Mouse (Mus musculus) heart, postnatal 36 days (tissue): Measurements from ENCODE around the gene Ndufa12. TPM values are rescaled to one million over a fixed set of nuclear protein-coding genes. Genes with fewer than 3 reads are reported as not detected.

ENCODE experiments used
- DNase-seq, 2 experiments: peaks; one replicate each; pipeline ENCODE4 v3.0.0; 2021 to 2022
- intact Hi-C: fragments of 180-260 bp; cut with DNase I; formaldehyde crosslinking; loops from one replicate; pipeline ENCODE4 v1.15.1; 2025
- total RNA-seq, 2 experiments: library from RNA; stranded (reverse); gene quantifications; 2 replicates each; pipeline ENCODE4 v1.2.3; 2021

Gene Ndufa12
- total RNA-seq, 2 experiments from 2014 or later, result 810 to 834 TPM

DNA sequence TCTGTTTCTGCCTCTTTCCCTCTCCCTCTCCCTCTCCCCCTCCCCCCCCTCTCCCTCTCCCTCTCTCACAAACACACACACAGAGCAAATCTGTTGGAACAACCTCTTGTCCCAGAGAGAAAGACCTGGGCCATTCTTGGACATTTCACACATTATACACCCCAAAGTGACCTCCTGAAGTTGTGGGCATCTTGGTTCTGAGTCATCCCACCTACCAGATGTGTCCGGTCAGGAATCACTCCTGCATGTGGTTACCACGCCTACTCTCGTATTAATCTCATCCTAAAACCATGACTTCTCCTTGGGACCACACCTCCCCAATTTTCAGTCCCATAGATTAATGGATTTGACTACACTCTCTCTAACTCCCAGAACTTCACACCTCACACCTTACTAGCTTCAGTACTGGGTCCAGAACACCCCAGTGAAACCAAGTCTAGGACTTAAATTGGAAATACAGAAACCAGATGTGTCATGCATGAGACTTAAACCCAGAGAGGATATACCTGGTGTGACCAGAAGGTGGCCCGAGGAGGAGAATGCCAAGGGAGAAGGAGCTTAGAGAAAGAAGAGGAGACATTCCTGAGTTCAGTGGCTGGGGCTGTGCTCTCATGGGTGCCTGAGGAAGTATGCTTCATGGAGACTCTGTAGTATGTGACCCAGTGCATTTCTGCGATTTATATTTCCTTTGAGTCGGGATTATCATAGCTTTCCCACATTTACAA, 26.7 kb downstream of the Ndufa12 start:
- DNase-seq, result no peak
- intact Hi-C loops, result no loop called here

DNA sequence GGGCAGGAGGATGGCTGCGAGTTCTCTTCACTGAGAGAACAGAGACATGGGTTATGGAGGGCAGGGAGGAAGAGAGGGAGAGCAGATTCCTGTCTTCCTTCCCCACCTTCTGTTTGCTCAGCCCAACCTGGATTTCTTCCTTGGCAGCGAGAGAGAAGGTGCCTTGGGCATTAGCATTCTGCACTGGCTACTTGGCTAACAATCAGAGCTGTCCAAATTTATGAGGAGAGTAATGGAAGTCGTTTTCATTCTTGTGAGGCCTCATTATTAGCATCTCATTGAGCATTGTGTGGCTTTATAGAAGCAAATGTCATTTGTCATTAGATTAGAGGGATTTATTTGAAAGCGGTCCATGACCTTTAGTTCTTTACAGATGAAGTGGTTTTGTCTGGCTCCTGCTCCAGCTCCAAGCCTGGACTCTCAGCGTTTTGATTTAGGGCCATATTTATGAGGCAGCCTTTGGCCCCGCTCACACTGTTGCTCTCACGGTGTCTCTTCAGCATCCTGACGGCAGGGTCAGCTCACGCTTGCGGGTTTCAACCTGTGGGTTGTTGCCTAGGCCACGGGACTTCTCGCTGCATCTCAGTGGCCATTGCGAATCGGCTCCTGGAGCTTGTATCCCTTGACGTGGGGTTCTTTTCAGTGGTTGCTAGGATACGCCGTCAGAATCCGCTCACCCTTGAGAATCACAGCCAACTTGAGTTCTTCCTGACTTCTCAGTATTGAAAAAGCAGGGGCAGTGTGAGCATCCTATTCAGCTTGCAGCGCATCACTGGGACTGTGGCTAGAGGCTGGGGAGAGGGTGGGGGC, 31.9 kb downstream of the Ndufa12 start:
- DNase-seq, result no peak
- intact Hi-C loops, result no loop called here

DNA sequence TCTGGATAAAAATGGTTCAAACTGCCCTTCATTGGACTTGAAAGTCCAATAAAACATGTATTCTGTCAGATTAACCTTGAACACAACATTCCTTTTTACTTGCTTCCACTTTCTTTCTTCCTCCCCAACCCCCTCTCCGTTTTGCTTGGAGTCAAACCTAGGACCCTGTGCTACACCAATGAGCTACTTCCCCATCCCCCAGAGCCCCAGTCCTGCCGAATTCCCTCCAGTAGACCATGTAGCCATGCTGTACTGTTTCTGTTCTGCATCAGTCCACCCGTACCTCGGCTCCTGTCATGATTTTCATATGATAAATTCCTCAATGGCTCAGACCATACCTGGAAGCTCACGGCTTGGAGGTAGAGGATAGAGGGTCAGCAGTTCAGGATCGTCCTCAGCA, 32.5 kb downstream of the Ndufa12 start:
- intact Hi-C loops, result no loop called here
- DNase-seq, result no peak

DNA sequence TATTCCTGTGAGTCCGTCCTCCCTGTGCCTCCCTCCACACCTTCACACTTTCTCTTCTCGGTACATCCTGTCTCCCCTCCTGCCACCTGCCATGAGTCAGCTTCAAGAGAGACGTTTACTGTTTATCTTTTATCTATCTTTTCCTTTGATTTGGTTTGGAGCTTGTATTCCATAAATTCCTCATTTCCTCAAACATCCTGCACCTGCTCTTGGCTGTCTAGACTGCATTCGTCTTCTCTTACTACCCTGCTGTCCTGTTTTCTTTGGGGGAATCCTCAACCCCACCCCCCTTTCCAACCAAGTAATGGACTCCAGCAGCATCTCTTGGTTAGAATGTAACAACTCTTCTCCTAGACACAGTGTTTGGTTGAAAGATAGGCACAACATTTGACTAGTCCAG, 36.7 kb downstream of the Ndufa12 start:
- intact Hi-C loops, result no loop called here
- no peak for DNase-seq

DNA sequence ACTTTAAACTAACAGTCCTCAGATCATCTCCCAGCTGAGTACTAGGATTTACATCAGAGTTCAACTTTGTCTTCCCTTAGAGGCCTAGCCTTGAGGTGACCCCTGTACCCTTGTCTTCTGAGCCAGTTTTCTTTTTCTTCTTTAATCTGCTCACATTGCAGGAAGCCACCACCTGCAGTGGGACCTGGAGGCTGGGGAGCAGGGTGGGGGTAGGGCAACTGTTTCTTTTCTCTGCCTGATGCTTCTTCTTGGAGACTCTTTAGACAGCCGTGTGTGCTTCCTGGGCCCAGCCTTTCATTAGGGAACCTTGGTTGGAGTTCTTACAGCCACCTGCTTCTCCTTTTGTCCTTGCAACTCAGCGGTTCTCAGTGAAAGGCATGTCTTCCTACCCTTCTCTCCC, 42.8 kb downstream of the Ndufa12 start:
- intact Hi-C loops, result no loop called here
- no peak for DNase-seq

DNA sequence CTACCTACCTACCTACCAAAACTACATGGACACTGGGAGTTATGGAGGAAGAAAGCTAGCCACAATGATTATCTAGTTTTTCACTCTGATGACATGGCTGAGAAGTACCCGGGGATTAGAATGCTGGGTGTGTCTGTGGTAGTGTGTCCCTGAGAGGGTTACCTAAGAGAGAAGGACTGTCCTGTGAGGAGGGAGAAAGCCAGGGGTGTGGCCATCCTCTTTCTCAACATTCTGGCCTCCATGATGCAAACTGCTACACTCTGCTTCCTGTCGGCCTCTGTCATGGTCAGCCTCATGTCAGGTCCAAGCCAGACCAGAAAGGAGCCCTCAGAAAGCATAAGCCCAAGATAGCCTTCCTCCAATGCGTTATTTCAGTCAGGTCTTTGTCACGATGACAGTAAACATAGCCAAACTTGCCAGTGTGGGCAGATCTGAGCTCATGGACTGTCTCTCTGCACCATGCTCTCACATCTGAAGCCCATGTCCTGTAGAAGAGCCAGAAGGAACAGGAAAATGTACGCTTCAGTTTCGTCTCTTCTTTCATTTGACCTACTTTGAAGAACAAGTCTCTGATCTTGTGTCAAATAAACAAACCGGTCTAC, 49.3 kb downstream of the Ndufa12 start:
- no peak for DNase-seq
- intact Hi-C loops, result no loop called here

DNA sequence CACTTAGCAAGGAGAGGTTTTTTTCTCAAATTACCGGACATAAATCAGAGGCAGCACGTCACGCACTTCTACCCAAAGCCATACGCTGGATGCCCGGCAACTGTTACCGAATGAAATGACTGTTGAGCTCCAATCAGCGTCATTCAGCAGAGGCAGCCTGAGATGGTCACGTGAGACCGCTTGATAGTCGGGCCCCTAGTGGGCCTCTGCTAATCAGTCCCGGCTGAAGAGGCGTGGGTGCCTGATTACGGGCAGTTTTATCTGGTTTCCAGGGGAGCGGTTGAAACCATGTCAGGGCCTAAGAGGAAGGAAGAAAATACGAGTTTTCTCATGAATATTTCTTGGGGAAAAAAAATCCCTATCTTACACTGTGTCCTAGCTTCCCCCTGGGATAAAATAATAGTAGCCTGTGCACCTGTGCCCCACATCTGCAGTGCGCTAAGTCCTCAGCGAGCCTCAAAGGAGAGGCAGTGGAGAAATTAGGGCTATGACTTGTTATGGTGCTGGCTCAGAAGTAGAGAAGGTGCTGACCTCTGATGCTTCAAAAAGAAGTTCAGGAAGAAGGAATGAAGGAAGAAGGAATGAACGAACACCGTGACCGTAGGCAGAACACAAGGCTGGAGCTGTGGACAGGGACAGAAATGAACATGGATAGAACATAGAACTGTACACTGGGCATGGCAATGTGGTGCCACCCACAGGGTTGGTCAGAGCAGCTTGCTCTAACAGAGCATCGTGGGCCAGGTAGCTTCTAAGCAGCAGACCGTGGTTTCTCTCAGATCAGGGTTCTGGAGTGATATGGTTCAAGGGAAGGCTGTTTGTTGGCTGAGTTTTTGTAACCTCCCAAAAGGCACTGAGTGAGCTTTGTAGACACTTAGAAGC, 51.3 kb downstream of the Ndufa12 start:
- intact Hi-C loops, result no loop called here
- peak; percentile 10 to 12 for DNase-seq

DNA sequence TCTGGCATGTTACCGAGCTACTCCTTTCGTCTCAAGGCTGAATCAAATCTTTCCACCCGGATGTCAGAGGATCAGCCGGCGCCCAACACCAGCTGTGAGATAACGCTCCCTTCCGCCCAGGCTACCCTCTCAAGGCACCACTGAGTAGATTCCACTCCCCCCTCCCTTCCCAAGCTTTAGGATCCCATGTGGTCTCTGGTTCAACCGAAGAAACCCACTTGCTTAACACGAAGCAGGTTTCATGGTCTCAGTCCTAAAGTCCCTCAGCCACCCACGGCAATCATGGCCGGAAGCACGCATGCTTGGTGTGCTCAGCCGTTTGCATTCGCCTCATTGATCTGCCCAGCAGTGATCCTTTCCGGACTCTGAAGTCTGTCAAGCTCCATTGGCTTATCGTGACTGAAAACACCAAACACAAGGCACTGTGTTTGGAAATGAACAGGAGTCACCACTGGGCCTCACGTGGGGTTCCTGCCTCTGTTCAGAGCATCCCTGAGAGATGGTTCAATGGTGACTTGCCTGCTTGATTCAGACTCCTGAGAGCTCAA, 54.8 kb downstream of the Ndufa12 start:
- DNase-seq, result no peak
- intact Hi-C loops, result no loop called here

DNA sequence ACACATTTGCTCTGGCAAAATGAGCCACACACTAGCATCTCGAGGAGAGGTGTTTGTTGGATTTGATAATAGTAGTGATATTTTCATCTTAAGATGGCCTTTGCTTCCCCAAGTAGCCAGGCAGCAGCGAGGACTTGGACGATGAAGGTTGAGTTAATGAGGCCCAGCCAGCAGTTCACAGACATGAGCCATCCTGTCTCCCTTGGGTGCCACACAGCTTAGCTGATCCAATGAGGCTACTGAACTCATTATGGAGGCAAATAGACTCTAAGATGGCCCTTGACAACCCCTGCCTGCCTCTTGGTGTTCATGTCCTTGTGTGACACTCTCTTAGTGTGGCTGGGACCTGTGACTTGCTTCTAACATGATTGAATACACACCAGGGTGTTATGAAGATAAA, 56.2 kb downstream of the Ndufa12 start:
- DNase-seq, result no peak
- intact Hi-C loops, result no loop called here

DNA sequence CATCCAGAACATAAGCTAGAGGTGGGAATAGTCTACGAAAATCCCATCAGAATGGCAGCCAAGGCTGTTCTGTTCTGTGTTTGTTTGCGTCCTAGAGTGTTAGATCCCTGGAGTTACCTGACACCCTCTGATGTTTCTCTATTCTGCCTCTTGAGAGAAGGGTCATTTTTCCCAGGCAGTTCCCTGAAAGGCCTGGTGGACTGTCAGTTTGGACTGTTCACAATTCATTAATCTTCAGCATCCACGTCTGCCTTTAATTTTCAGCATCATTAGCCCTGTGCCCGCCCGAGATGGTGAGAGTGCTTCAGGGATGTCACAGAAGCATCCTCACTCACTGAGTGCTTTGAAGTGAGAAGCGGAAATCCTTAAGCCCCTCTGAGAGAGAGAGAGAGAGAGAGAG, 57.2 kb downstream of the Ndufa12 start:
- intact Hi-C loops, result no loop called here
- DNase-seq, result no peak

DNA sequence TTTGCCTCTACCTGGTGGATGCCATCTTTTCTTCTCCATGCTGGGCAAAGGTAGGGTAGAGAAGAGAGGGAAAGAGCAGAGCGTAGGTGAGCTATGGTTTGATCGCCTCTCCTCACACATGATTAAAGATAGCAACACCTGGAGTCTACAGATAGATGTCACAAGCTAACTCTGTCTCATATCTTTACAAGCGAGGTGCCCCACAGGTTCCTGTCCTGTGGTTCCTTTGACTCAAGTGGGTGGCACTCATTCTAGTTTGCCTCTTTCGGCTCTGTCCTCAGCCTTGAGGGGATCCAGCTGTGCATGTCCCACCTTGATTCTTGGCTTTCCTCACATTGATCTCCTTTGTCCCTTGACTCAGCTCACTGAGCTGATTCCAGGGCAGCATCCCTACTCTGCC, 58.0 kb downstream of the Ndufa12 start:
- DNase-seq, result no peak
- intact Hi-C loops, result no loop called here

DNA sequence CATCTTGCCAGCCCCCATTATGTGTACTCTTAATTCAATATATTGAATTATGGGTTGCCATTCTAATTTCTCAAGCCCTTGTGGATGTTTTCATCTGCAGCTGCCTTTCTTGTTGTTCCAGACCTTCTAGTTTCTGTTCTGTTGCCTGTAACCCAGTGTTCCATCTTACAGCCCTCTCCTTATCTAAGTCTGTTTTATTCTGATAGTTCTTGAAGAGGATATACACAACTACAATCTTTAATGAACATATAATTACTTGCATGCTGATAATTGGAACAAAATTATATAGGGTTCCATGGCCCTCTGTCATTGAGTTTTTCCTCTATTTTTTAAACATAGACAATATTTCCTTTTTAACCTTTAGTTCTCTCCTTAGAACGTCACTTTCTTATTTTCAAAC, 62.0 kb downstream of the Ndufa12 start:
- intact Hi-C loops, result no loop called here
- DNase-seq, result no peak

DNA sequence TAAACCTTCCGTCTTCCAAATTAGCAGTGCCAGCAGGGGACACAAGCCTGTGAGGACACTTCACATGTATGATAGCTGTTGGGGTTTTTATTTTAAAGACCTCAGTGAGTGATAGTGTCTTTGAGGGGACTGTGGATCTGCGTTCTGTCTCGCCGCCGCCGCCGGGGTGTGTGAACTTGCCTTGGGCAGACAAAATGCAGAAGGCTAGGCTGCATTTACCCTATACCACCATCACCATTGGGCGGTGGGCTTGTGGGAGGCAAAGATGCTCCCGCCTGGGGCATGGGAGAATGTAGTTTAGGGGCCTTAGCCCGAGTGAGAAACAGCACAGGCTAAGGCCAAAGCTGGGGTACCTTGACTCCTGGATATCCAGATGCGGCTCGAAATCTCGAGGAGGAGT, 64.1 kb downstream of the Ndufa12 start:
- intact Hi-C loops, result no loop called here
- DNase-seq, result no peak

DNA sequence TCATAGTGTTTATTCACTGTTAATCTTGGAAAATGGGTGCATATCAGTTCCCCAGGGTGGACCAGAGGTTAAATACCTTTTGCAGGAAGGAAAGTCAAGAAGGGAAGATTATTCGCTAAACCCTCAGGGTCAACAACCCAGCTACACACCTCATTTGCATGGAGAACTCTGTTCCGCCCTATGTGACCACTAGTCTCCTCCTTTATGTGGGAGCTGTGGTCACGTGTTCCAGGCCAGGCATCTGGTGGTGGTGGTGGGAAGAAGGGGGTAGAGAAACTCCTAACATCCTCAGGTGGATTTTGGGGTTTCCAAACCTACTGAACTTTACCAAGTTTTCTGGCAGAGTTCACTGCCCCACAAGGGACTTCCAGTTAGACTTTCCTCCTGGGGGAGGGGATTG, 64.7 kb downstream of the Ndufa12 start:
- no peak for DNase-seq
- intact Hi-C loops, result no loop called here

DNA sequence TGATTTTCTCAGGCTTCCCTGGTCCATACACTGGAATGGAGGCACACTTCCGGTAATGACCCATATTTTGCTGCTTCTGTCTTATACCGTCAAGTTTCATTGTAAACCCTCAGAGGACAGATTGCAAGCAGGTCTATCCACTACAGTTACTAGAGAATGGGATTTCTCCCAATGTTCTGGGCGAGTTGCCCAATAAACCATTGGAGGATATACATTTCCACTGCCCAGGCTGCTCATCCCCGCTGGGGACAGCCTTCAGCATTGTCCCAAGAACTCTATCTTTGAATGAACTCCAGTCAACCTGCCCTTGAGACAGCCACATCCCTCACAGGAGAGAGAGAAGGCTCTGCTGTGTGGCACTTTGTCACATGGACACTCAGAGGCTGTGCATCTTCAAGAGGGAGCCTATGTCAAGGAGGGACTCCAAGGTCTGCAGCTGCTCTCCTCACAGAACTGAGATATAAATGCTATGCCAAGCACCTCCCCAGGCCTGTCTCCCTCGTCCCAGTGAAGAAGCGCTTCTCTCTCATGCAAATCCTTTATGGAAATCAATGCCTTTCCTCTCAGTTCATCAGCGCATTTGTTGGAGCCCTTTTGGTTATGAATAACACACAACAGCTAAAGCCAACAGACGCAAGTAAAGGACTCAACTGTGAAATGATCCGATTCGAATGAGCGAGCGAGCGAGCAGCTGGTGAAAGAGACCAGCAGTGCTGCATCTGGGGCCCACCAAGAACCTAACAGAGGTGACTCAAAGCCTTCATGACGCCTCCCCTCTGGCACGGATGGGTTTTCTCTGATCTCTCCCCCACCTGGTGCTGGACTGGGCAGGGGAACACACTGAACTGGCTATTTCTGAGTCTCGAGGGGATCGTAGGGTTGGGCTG, 67.4 kb downstream of the Ndufa12 start:
- intact Hi-C loops, result no loop called here
- no peak for DNase-seq

Other genes starting within 250 kb of the Ndufa12 start
- 10 to 100 TPM; 42.8 to 43.2 TPM for gene Vezt, start 162.9 kb upstream of the Ndufa12 start, total RNA-seq
- 1 to 10 TPM; 5.6 to 6.2 TPM for gene Fgd6, start 162.7 kb upstream of the Ndufa12 start, total RNA-seq
- gene Nr2c1, start 50.7 kb upstream of the Ndufa12 start, total RNA-seq, result 1 to 10 TPM; 7.7 to 7.9 TPM
- gene Gm4792, start 100.0 kb downstream of the Ndufa12 start, total RNA-seq, result not detected
- gene Tmcc3, start 113.2 kb downstream of the Ndufa12 start, total RNA-seq, result 10 to 100 TPM; 30.6 to 32.7 TPM